Mouse (Mus musculus): ENCODE results near the gene Stambp.

Stambp gene

GRCm38 (mm10) chr6:83568901-83569862 is 3.3 kb downstream of the Stambp start:
- DNase-seq (ENCODE audit: low spot score), result no peak

GRCm38 (mm10) chr6:83555972-83556371 is 16.6 kb downstream of the Stambp start:
- no peak for DNase-seq (ENCODE audit: low spot score)

DNA sequence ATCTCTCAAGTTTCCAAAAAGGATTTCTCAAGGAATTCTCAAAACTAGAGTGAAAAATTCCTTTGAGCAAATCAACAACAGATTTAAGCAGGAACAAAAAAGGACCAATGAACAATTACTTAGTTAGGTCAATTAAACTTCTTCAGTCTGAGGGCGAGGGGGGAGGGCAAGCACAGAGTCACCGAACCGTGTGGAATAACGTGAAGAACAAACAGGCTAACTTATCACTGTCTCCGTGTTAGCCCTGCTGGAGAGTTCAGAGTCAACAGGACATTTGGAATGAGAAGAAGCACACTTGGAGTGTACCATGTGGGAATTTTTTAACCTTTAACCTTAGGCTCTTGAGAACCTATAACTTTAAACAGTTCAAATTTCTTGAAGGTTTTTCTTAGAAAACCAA is 24.2 kb downstream of the Stambp start:
- no peak for DNase-seq (ENCODE audit: low spot score)

DNA sequence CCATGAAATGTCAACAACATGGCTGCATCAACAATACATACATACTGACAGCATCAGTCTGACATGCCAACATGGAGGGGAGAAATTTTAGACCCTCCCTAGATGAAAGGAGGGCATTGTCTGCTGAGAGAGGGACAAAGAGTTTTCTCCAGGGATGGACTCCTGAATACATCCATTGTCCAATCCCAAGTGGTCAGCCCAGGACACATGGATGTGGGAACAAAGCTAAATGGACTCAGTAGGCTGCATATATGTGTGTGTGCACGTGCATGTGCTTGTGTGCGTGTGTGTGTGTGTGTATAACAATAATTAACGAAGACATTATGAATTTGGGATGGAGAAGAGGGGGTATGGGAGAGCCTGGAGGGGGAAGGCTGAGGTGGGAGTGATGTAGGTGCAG is 26.8 kb downstream of the Stambp start:
- DNase-seq (ENCODE audit: low spot score), result no peak

GRCm38 (mm10) chr6:83541756-83542456 is 30.6 kb downstream of the Stambp start:
- no peak for DNase-seq (ENCODE audit: low spot score)

DNA sequence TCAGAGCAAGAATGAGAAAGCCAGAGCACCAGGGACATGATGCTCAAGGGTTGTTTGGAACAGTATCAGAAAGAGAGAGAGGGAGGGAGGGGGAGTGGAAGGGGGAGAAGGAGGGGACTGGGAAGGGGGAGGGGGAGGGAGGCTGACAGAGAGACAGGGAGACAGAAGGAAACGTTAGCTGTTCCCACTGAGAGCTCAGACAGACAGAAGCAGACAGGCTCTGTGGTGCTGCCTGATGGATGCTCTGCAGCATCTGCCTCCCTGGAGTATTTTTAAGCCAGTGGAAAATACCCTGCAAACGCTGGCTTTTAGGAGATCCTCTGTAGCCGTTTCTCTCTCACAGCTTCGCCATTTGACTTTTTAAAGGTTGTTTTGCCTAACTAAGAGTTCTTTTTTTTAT is 32.5 kb downstream of the Stambp start:
- DNase-seq (ENCODE audit: low spot score), result no peak

- no peak for DNase-seq (ENCODE audit: low spot score)
Measured at GRCm38 (mm10) chr6:83536795-83537059, 35.8 kb downstream of the Stambp start.

DNA sequence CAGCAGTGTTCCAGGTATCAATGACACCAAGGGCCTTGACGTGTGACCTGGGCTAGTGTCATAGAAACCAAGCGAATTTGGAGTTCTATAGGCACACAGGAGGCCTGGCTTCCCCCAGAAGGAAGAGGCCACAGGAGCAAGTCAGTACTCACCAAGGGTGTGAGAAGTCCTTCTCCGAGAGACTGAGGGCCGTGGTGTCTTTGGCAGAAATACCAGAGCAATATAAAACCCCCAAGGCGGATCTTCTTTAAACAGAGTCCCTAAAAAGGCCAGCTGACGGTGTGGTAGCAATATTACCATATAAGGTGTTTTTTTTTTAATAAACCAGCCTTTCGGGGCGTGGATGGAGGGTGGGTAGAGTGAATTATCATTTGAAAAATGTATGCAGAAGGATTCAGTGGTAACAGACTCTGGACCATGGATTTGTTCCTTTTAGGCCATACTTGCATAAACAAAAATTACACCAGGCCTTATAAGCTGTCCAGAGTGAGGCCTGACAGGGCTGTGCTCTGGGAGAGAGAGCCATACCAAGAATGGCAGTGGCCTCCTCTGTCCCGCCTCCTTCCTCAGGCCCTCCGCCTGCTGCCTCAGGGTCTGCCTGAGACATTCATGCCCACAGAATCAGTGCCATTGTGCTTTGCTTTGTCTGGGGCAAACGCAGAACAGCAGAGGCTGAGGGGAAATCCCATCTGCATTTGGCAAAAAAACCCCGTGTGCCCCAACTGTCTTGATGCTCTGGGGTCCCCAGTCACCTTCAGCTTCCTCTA is 36.3 kb downstream of the Stambp start, which contains the start of gene Actg2:
TSS of gene Actg2 (minus strand) at position 238 of the 767 bp plus-strand sequence.
- DNase-seq (ENCODE audit: low spot score), result no peak

DNA sequence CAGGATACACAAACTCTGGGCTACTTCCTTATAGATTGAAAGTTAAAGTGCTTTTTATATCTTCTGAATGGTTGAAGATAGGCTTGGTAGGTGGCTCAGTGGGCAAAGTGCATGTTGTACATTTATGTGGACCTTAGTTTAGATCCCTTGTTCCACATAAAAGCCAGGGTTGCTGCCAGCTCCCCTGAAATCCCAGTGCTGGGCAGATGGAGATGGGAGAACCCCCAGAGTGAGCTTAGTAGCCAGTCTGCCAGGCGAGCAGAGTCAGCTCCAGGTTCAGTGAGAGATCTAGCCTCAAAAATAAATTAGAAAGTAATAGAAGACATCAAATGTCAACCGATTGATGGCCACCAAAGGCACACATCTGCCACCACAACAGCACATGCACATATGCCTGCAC is 39.9 kb downstream of the Stambp start:
- DNase-seq (ENCODE audit: low spot score), result no peak

DNA sequence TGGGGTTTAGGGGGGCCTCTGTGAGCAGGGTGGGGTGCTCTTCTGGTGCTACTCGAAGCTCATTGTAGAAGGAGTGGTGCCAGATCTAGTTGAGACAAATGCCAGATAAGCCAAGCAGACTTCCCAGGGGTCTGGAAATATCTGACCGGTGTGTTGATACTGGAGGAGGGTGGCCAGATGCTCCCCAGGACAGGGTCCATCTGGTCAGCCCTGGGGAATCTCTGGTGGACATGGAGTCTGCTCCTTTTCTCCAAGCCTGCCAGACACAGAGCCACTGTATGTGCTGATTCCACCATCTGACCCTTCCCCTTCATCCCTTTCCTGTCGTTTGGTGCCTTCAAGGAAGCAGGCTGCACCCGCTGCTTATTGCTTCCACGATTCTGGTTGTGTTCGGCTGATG is 49.3 kb downstream of the Stambp start:
- DNase-seq (ENCODE audit: low spot score), result no peak

DNA sequence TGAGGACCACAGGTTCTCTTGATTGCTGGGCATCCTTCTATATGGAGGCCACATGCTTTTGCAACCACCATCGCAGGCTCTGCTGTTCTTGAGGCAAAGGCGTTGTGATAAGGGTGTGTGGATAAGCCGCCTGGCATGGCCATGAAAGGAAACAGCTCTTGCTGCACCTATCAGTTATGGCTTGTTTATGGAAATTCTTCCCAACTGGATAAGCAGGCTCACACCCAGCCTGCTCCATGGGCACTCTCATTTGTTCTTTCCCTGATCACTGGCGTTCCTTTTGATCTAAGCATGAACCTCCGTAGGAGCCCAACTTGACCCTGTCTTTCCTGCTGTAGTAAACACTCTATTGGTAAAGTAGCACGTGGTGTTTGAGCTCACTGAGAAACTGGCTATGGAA is 50.7 kb downstream of the Stambp start:
- DNase-seq (ENCODE audit: low spot score), result no peak

GRCm38 (mm10) chr6:83518637-83519036 is 53.9 kb downstream of the Stambp start:
- no peak for DNase-seq (ENCODE audit: low spot score)

- DNase-seq (ENCODE audit: low spot score), result no peak
Measured at GRCm38 (mm10) chr6:83515172-83515571, 57.4 kb downstream of the Stambp start.

- DNase-seq (ENCODE audit: low spot score), result peak; percentile 48
Measured at GRCm38 (mm10) chr6:83512495-83512894, 60.0 kb downstream of the Stambp start.

GRCm38 (mm10) chr6:83510210-83510609 is 62.3 kb downstream of the Stambp start:
- DNase-seq (ENCODE audit: low spot score), result no peak

DNA sequence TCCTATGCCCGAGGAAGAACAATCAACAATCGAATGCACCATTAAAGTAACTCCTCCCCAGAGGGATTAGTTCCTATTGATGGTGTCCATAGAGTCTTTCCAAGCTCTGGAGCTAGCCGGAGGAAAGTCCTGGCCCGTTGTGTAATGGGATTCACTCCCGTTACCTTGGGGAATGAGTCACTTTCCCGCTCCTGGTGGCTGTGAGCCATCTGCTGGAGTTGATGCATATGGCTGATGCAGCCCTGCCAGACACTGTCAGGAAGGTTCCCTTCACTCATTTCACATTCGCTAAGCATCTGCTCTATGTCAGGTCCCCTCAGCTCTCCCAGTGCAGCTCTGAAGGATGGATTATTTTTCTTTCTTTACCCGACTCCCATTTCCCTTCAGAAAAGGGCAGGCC is 63.1 kb downstream of the Stambp start:
- DNase-seq (ENCODE audit: low spot score), result no peak

- DNase-seq (ENCODE audit: low spot score), result no peak
Measured at GRCm38 (mm10) chr6:83507168-83507546, 65.4 kb downstream of the Stambp start.

DNA sequence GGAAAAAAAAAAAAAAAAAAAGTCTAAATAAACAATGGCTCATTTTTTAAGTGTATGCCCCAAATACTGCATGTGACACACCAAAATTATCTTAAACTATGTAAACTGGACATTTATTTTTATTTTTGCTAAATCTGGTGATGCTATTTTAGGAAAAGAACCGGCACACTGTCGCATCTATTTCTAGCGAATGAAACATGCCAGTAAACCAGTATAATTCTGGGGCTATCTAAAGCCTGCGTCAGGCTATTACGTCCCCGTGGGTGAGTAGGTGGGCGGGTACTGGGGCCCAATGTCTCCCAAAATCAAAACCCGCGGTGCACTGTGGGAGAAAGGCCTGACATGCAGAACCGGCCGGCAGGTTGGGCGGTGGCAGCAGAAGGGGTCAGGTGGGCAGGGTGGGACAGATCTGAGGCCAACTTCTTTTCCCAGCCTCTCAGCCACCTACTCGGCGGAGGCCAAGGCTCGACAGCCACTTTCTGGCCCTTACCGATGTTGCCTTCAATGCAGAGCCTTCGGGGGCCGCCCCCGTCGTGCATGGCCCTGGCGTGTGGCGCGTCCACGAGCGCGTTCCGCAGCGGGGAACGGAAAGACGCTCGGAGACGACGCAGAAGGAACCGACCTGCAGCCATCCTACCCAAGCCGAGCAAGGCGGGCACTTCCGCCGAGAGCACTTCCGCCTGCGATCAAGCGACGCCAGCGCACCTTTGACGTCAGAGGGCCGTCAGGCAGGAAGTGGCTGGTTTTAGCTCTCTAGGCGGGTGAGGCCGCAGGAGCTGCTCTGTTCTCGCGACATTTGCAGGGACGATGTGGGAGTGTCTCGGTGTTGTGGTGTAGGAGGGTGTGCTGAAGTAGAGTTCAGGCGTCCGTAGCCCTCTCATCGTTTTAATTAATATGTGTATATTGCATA is 66.0 kb downstream of the Stambp start, which contains the start of gene Dguok:
TSS of gene Dguok (minus strand) at position 712 of the 910 bp plus-strand sequence.
- peak; percentile 92 for DNase-seq (ENCODE audit: low spot score)

DNA sequence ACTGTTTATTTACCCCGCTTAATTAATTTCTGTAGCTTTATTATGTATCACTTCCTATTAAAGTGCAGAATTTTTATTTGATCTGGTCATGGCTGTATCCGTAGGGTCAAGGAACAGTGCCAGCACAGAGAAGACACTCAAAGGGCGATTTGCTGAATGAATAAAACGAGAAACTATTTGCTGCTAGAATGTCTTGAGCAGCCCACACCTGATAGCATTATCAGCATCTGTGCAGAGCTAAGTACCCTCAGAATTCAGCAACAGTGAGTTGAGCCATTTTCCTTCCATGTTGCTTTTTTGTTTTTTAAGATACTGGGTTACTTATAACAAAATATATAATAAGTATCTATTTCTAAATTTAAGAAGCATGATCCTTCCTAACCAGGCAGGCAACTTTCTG is 67.0 kb downstream of the Stambp start:
- DNase-seq (ENCODE audit: low spot score), result no peak

- DNase-seq (ENCODE audit: low spot score), result no peak
Measured at GRCm38 (mm10) chr6:83503361-83503760, 69.2 kb downstream of the Stambp start.

- no peak for DNase-seq (ENCODE audit: low spot score)
Measured at GRCm38 (mm10) chr6:83502656-83503055, 69.9 kb downstream of the Stambp start.
